Mouse (Mus musculus): ENCODE measurements around the gene Fbln5. TPM values are rescaled to one million over a fixed set of nuclear protein-coding genes. Genes with fewer than 3 reads are reported as not detected.

The Fbln5 gene
- polyA plus RNA-seq, 1 experiment from 2014 or later, result 7.6 TPM

DNA sequence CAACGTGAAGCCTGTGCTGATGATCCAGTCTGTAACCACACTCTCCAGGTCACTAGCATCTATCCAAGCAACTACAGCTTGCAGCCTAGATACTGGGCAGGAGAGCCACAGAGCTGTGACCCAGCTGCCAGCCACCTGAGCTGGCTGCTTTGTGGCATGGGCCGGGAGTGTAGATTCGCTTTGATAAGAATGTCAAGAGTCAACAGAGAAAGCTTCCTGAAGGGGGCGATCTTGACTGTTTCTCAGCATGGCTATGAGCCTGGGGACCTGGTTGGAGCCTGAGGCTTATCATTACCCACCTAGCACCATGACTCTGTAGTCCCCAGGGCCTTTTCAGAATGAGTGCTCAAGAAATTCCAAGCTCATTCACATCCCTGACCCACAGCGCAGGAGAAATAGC lies 2.0 kb downstream of the Fbln5 start:
- Histone ChIP-seq H3K36me3 (ENCODE audit: control insufficient read depth, insufficient read depth) (no peaks in the 10 kb centered on the region), H3K27ac (ENCODE audit: low read length) (no peak overlapping the region), H3K4me1 (ENCODE audit: control insufficient read depth, low read depth, low read length) (no peaks in the 10 kb centered on the region), H3K27me3 (ENCODE audit: control insufficient read depth, insufficient read depth, low read depth, low read length) (peaks cover 20% of the 10 kb centered on the region), H3K9me3 (replicated peaks; ENCODE audit: control insufficient read depth, low read length) (no peaks in the 10 kb centered on the region), H3K9ac (ENCODE audit: low read depth, low read length) (no peak overlapping the region), H3K4me3 (ENCODE audit: low read depth, low read length) (no peak overlapping the region), H3K4me2 (ENCODE audit: low read depth, low read length) (no peak overlapping the region)
- WGBS (ENCODE audit: insufficient replicate concordance), result 27% methylated on average over 5 of the region's 5 CpGs
- ATAC-seq (ENCODE audit: low read depth), result peak; percentile 30; the same call in 1 of the 2 replicates

DNA sequence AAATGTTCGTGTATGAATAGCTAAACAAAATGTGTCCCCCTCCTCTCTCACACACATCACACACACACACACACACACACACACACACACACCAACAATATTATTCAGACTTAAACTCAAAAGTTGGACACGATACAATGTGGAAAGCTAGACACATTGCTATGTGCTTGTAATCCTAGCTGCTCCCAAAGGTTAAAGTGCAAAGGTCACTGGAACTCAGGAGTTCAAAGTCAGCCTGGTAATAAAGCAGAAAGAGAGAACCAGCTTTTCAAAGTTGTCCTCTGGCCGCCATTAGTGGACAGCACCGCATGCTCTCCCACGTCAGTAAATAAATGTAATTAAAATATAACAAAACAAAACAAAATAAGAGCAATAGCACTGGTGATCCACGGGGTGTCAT lies 3.1 kb downstream of the Fbln5 start:
- no peak overlapping the region for H3K27ac ChIP-seq (ENCODE audit: low read length)
- no peaks in the 10 kb centered on the region for H3K9me3 ChIP-seq (replicated peaks; ENCODE audit: control insufficient read depth, low read length)
- no peaks in the 10 kb centered on the region for H3K36me3 ChIP-seq (ENCODE audit: control insufficient read depth, insufficient read depth)
- H3K9ac ChIP-seq (ENCODE audit: low read depth, low read length), result no peak overlapping the region
- H3K4me3 ChIP-seq (ENCODE audit: low read depth, low read length), result no peak overlapping the region
- H3K27me3 ChIP-seq (ENCODE audit: control insufficient read depth, insufficient read depth, low read depth, low read length), result peaks cover 20% of the 10 kb centered on the region
- H3K4me1 ChIP-seq (ENCODE audit: control insufficient read depth, low read depth, low read length), result no peaks in the 10 kb centered on the region
- 61% methylated on average over 6 of the region's 6 CpGs for WGBS (ENCODE audit: insufficient replicate concordance)
- no peak for ATAC-seq (ENCODE audit: low read depth)
- H3K4me2 ChIP-seq (ENCODE audit: low read depth, low read length), result no peak overlapping the region

DNA sequence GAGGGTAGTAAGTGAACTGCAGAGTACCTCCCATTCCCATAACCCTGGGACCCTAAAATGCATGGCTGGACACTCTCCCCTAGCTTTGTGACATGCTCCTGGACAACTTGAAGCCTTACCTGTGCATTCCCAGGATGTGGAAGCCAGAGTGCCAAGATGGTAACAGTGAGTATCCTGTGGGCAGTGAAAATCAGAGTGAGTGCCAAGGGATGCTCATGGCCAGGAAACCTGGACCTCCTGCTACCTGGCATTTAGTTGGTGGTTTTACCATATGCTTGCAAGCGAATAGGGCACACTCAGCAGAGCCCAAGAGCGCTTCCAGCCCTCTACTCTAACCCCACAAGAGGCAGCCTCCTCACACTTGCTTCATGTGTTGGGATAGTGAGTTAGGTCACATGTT lies 4.4 kb downstream of the Fbln5 start:
- Histone ChIP-seq H3K4me1 (ENCODE audit: control insufficient read depth, low read depth, low read length) (no peaks in the 10 kb centered on the region), H3K9ac (ENCODE audit: low read depth, low read length) (no peak overlapping the region), H3K27me3 (ENCODE audit: control insufficient read depth, insufficient read depth, low read depth, low read length) (peaks cover 16% of the 10 kb centered on the region), H3K4me2 (ENCODE audit: low read depth, low read length) (no peak overlapping the region), H3K4me3 (ENCODE audit: low read depth, low read length) (no peak overlapping the region), H3K9me3 (replicated peaks; ENCODE audit: control insufficient read depth, low read length) (no peaks in the 10 kb centered on the region), H3K27ac (ENCODE audit: low read length) (no peak overlapping the region), H3K36me3 (ENCODE audit: control insufficient read depth, insufficient read depth) (no peaks in the 10 kb centered on the region)
- ATAC-seq (ENCODE audit: low read depth), result no peak
- 45% methylated on average over 2 of the region's 2 CpGs for WGBS (ENCODE audit: insufficient replicate concordance)

DNA sequence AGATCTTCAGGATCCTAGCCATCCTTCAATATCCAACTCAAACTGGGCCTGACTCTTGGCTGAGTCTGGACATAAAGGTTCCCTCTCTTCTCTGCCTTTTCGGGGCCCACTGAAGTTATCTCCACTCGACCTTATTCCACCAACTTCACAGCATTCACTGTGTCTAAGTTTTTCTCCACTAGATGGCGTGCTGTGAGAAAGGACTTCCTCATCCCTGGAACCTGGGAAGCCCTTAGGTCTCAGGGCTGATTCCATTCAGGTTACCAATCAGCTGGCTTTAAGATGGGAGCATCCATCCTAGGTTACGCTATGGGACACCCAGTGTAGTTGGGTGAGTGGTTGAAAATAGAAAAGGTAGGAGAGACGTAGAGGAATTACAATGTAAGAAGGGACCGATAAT lies 7.7 kb downstream of the Fbln5 start:
- H3K27ac ChIP-seq (ENCODE audit: low read length), result no peak overlapping the region
- no peak for ATAC-seq (ENCODE audit: low read depth)
- no peak overlapping the region for H3K4me2 ChIP-seq (ENCODE audit: low read depth, low read length)
- no peak overlapping the region for H3K9ac ChIP-seq (ENCODE audit: low read depth, low read length)
- H3K27me3 ChIP-seq (ENCODE audit: control insufficient read depth, insufficient read depth, low read depth, low read length), result no peaks in the 10 kb centered on the region
- WGBS (ENCODE audit: insufficient replicate concordance), result 47% methylated on average over 6 of the region's 6 CpGs
- no peak overlapping the region for H3K4me3 ChIP-seq (ENCODE audit: low read depth, low read length)
- no peaks in the 10 kb centered on the region for H3K9me3 ChIP-seq (replicated peaks; ENCODE audit: control insufficient read depth, low read length)
- no peaks in the 10 kb centered on the region for H3K36me3 ChIP-seq (ENCODE audit: control insufficient read depth, insufficient read depth)
- no peaks in the 10 kb centered on the region for H3K4me1 ChIP-seq (ENCODE audit: control insufficient read depth, low read depth, low read length)

DNA sequence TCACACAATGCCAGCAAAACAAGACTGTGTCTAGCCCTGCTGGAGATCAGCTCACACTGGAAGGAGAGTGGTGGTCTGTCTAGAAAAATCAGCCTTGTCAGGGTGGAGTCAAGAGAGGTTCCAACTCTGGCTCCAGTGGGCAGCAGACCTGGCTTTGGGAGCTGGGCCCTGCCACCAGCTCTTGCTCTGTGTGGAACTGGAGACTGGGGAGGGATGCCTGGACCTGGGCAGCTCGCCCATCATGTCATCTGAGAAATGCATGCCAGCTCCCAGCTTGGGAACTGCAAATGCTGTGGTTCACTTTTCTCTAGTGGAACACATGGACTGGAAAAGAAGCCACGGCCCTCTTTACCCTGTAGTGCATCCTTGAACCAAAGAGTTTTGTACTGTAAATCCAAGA lies 8.3 kb downstream of the Fbln5 start:
- no peak for ATAC-seq (ENCODE audit: low read depth)
- no peak overlapping the region for H3K4me2 ChIP-seq (ENCODE audit: low read depth, low read length)

DNA sequence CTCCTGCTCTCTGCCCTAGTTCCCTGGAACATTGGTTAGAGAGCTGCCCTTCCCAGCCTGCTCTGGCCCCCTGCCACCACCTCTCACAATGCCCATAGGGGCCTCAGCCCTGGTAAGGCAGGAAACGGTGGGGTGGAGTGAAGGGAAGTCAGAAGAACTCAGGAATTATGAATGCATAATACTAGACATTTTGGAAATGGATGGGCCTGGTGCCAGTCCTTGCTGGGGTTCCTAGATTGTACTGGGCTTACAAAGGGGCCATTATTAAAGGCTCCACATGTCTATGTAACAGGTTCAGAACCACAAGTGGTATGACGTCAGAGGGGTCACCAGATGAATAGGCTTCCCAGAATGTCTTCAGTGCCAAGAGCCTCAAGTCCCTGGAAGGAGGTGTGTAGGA lies 11.5 kb downstream of the Fbln5 start:
- 42% methylated on average over 2 of the region's 2 CpGs for WGBS (ENCODE audit: insufficient replicate concordance)
- no peak for ATAC-seq (ENCODE audit: low read depth)

More for the DNA sequence above, 8.3 kb downstream of the Fbln5 start:
- H3K27me3 ChIP-seq (ENCODE audit: control insufficient read depth, insufficient read depth, low read depth, low read length), result no peaks in the 10 kb centered on the region
- H3K9ac ChIP-seq (ENCODE audit: low read depth, low read length), result no peak overlapping the region
- H3K9me3 ChIP-seq (replicated peaks; ENCODE audit: control insufficient read depth, low read length), result no peaks in the 10 kb centered on the region
- H3K4me3 ChIP-seq (ENCODE audit: low read depth, low read length), result no peak overlapping the region
- no peaks in the 10 kb centered on the region for H3K36me3 ChIP-seq (ENCODE audit: control insufficient read depth, insufficient read depth)
- 17% methylated on average over 2 of the region's 2 CpGs for WGBS (ENCODE audit: insufficient replicate concordance)
- H3K27ac ChIP-seq (ENCODE audit: low read length), result no peak overlapping the region
- H3K4me1 ChIP-seq (ENCODE audit: control insufficient read depth, low read depth, low read length), result no peaks in the 10 kb centered on the region

DNA sequence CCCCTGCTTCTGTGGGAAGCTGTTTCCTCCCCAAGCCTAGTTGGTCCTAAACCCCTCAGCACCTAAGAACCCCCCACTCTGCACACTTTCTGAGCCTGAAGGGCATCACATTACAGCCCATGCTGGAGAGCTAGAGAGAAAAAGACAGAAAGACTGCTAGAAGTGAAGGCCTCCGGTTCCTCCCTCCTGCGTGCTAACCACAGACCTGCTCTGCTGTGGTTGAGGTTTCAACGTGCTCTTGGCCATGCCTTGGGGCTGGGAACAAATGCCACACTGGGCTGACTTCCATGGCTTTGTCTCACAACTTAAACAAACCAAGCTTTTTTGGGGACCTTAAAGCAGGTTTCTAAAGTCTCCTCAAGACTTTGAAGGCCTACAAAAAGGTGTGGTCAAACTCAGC lies 16.4 kb downstream of the Fbln5 start:
- Histone ChIP-seq H3K27me3 (ENCODE audit: control insufficient read depth, insufficient read depth, low read depth, low read length) (no peaks in the 10 kb centered on the region), H3K27ac (ENCODE audit: low read length) (no peak overlapping the region), H3K9me3 (replicated peaks; ENCODE audit: control insufficient read depth, low read length) (no peaks in the 10 kb centered on the region), H3K4me2 (ENCODE audit: low read depth, low read length) (no peak overlapping the region), H3K4me1 (ENCODE audit: control insufficient read depth, low read depth, low read length) (no peaks in the 10 kb centered on the region), H3K36me3 (ENCODE audit: control insufficient read depth, insufficient read depth) (no peaks in the 10 kb centered on the region), H3K4me3 (ENCODE audit: low read depth, low read length) (no peak overlapping the region), H3K9ac (ENCODE audit: low read depth, low read length) (no peak overlapping the region)
- WGBS (ENCODE audit: insufficient replicate concordance), result 35% methylated on average over 3 of the region's 3 CpGs
- ATAC-seq (ENCODE audit: low read depth), result no peak

More for the DNA sequence above, 11.5 kb downstream of the Fbln5 start:
- Histone ChIP-seq H3K9ac (ENCODE audit: low read depth, low read length) (no peak overlapping the region), H3K4me3 (ENCODE audit: low read depth, low read length) (no peak overlapping the region), H3K27me3 (ENCODE audit: control insufficient read depth, insufficient read depth, low read depth, low read length) (no peaks in the 10 kb centered on the region), H3K4me2 (ENCODE audit: low read depth, low read length) (no peak overlapping the region), H3K27ac (ENCODE audit: low read length) (no peak overlapping the region), H3K9me3 (replicated peaks; ENCODE audit: control insufficient read depth, low read length) (no peaks in the 10 kb centered on the region), H3K36me3 (ENCODE audit: control insufficient read depth, insufficient read depth) (no peaks in the 10 kb centered on the region), H3K4me1 (ENCODE audit: control insufficient read depth, low read depth, low read length) (no peaks in the 10 kb centered on the region)

DNA sequence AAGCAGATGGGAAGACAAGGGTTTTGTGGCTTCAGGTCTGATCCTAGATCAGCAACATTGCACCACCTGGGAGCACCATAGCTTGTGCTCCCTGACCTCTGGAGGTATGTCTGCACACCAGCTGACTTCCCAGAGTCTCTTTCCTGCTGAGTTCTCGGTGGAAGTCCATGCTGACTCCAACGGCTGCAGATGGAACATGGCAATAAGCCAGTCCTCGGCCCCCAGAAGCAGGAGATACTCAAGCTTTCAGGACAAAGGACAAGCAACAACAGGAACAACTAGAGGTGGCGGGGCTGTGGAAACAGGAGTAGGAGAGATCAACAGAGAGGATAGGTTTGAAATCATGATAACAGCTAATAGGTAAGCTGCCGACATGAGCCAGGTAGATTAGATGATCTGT lies 17.1 kb downstream of the Fbln5 start:
- Histone ChIP-seq H3K4me3 (ENCODE audit: low read depth, low read length) (no peak overlapping the region), H3K9ac (ENCODE audit: low read depth, low read length) (no peak overlapping the region), H3K4me1 (ENCODE audit: control insufficient read depth, low read depth, low read length) (no peaks in the 10 kb centered on the region), H3K4me2 (ENCODE audit: low read depth, low read length) (no peak overlapping the region), H3K9me3 (replicated peaks; ENCODE audit: control insufficient read depth, low read length) (no peaks in the 10 kb centered on the region), H3K36me3 (ENCODE audit: control insufficient read depth, insufficient read depth) (no peaks in the 10 kb centered on the region), H3K27me3 (ENCODE audit: control insufficient read depth, insufficient read depth, low read depth, low read length) (no peaks in the 10 kb centered on the region), H3K27ac (ENCODE audit: low read length) (no peak overlapping the region)
- 51% methylated on average over 5 of the region's 5 CpGs for WGBS (ENCODE audit: insufficient replicate concordance)
- no peak for ATAC-seq (ENCODE audit: low read depth)

DNA sequence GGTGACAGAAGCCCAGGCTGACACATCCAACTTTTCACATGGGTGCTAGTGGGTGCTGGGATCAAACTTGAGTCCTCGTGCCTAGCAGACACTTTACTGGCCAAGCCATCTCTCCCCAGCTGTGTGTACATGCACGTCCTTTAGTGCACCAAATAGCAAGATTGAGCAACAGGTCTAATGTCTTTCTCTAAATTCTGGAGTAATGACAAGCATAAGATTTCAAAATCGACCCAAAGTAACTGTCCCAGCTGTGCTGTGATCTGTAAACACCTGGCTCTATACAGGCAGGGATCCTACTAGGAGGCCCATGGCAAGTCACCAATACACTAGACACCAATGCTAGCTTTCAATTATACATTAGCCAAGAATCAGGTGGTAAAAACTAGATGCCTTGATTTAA lies 17.8 kb downstream of the Fbln5 start:
- WGBS (ENCODE audit: insufficient replicate concordance), result 45% methylated on average over 3 of the region's 3 CpGs
- no peaks in the 10 kb centered on the region for H3K36me3 ChIP-seq (ENCODE audit: control insufficient read depth, insufficient read depth)
- H3K27me3 ChIP-seq (ENCODE audit: control insufficient read depth, insufficient read depth, low read depth, low read length), result no peaks in the 10 kb centered on the region
- H3K4me1 ChIP-seq (ENCODE audit: control insufficient read depth, low read depth, low read length), result no peaks in the 10 kb centered on the region
- no peak overlapping the region for H3K9ac ChIP-seq (ENCODE audit: low read depth, low read length)
- H3K9me3 ChIP-seq (replicated peaks; ENCODE audit: control insufficient read depth, low read length), result no peaks in the 10 kb centered on the region
- ATAC-seq (ENCODE audit: low read depth), result no peak
- H3K4me3 ChIP-seq (ENCODE audit: low read depth, low read length), result no peak overlapping the region
- no peak overlapping the region for H3K27ac ChIP-seq (ENCODE audit: low read length)
- H3K4me2 ChIP-seq (ENCODE audit: low read depth, low read length), result no peak overlapping the region
